Mouse (Mus musculus): ENCODE measurements around the gene Bcar1.

Bcar1 gene

DNA sequence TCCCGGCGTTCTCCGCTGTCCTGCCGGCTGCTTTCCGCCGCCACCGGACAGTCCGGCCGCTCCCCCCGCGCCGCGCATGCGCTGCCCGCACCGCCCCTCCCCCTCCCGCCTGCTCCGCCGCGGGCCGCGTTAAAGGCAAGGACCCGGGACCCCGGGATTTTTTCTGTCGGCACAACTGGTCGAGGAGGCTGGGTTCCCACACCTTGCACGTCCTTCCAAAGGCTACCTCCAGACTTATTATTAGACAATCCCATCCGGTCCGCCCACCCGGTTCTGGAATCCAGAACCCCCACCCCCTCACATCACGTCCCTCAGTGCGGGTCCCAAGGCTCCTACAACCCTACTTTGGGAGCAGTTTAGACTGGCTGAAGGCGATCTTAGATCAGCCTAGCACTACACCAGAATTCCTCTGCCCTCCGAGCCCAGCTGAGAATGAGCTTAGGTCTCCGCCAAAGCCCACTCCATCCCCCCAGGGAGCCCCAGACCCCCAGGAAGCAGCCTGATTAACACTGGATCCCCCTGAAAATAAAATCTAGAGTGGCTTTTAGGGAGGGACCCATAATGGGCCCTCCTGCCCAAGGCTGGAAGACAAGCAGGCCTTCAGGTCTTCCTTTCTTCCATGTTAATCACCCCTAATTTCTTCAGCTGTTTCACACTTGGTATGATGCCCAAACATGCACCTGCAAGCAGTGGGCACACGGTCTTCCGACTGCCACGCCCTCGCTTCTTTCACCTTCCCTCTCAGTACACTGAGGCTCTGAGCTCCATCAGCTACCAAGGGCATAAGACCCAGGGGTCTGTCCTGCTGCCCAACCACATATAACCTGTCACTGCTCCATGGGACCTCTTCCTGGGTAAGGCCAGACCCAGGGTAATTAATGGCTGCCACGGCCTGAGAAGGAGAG, at the start of gene Bcar1:
Bcar1 (minus strand) TSS at position 18 of the 905 bp plus-strand sequence.
- peak; percentile 92 to 94 for DNase-seq

DNA sequence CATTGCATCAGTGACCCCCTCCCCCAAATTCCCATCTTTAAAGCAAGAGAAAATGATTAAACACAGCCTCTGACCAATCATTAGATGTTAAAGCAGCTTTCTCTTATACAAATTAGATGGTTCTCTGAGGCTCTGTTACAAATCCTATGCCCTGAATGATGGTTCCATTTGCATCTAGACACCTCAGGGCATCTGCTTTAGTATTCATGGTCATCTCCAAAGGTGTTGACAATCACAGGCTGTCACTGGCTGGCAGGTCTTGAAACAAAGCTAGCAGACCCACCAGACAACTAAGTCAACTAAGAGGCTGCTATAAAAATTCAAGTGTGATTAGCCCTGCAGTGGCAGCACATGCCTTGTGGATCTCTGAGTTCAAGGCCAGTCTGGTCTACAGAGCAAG, 46.0 kb upstream of the Bcar1 start:
- no peak for DNase-seq

DNA sequence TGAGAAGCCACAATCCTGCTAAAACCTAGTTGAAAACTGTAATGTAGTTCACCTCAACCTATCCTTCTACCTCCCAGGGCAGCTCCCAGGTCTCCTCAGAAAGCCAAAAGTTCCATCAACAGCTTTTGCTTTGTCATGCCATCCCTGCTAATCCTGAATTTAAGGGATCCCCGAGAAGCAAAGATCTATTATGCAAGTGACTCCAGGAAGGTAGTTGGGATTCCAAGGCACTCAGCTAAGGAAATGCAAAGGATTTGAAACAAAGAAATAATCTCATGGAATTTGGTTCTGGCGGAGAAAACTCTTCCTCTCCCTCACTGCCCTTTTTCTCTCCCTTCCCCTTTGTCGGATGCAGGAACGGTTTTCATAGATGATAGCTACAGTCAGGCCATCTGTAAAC, 45.6 kb upstream of the Bcar1 start:
- no peak for DNase-seq

DNA sequence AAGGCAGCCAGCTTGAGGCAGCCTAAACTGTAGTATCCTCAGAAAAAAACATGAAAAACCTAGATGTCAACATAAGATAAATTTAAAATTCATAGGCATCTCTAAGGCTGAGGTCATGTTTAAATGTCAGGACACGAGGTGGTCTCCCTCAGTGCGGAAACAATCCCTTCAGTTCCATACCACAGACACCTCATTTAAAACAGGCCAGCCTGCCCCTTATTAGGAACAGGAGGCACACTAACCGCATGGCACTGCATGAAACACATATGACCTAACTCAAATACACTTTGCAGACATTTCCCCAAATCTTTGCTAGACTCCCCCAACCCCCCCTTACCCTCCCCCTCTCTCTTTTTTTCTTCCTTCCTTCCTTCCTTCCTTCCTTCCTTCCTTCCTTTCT, 44.9 kb upstream of the Bcar1 start:
- no peak for DNase-seq

DNA sequence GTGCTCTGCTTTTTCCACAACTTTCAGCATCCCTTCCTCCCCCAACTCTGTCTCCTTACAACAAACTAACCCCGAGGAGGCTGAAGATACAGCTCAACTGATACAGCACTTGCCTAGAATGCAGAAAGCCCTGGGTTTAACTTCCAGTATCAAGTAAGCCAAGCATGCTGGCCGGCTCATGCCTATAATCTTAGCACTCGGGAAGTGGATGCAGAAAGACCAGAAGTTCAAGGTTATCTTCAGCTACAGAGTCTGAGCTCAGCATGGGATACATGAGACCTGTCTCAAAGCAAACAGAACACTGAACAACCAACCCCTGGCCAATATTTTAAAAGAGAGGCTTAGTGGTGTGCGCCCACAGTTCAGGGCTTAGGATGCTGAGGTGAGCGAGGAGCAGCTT, 44.5 kb upstream of the Bcar1 start:
- no peak for DNase-seq

DNA sequence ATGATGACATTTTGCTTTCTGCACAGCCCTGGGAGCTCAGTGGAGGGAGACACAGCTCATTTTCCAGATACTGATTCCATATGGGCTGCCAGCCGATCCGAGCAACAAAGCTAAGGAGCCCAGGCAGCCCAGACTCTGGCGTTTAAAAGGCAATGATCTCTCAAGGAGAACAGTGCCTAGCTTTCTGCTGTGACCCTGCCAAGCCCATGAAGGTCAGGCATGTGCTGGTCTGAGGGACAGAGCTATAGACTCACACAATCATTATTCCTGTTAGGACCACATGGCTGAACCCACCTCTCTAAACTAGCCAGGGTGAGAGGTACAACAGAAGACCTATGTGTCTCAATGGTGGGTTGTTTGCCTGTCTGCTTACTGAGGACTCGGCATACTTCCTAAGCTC, 44.1 kb upstream of the Bcar1 start:
- DNase-seq: peak in 1 of 2 experiments; percentile 16

DNA sequence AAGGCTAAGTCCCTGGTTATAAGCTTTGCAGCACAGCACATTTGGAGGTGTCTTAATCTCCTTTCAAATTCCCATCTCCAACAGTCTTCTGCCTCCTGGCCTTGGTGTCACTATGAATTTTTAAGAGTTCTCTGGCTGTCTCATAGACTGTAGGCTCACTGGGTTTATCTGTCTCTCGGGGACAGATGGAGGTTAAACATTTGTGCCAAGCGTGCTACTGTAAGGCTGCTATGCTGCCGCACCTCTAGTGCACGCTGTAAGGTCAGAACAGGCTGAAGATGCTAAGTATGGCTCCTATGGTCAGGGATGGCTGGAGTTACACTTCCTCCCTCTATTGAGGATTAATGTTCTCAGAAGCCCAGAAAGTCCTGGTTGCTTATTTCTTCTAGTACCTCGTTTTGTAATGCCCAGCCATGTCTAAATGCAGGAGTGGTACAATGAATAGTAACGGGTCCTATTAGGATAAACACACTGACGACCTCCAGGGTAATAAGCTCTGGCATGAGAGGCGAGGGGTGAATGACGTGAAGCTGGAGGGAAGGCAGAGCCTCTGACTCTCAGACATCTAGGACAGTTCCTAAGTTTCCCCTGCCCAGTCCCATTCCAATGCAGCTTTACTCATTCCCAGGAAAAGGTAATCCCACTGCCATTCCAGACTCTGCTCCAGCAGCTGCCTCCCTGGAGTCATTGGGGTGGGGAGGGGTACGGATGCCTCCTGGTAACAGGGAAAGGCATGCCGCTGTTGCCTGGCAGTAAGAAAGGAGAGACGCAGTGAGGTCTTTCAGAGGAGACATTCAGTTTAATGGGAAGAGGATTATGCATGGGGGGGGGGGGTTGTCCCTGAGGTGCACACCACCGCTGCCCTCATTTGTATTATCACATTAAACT, 43.3 kb upstream of the Bcar1 start:
- DNase-seq: no peak

DNA sequence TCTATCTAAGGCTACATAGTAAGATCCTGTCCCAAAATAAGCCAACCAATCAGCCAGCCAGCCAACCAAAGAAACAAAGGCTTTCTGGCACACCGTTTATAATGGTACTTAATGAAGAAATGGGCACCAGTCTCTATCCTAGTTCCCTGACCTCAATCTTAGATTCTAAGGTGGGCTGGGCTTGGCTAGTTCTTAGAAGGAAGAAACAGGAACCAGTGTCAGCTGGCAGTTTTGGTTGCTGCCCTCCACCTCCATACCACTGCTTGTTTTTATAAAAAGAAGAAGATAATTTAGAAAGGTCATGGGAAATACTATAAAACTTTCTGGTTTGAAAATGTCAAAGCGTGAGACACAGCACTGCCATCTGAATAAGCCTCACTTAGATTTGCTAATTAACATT, 42.5 kb upstream of the Bcar1 start:
- DNase-seq: no peak

DNA sequence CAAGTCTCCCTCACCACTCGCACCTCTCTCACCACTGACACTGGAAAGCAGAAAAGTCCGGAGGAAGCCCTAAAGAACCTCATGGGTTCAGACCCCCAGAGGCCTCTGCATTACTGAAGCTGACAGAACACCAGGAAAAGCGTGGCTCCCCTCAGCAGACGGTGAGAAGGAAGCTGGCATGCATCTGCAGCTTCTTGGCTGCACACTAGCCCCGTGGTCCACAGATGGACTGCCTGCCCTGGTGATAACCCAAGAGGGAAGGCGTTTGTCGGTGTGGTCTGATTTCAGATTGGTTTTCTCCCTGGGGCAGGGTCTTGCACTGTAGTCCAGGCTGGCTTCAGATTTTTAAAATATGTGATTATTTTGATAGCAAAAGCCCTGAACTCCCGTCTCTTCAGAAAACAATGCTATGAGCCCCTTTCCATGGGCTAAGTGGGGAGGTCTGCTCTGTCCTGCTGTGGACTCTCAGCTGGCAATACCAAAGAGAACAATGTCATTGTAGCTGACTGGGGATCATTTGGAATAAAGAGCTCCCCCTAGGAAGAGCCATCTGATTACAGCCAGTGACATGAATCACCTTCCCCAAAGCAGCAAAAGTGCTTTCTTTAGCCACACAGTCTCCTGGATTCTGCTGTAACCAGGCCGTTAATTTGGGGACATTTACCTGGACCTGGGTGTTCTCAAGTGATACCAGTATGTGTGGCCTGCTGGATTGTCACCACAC, 39.2 kb upstream of the Bcar1 start:
- DNase-seq: no peak

DNA sequence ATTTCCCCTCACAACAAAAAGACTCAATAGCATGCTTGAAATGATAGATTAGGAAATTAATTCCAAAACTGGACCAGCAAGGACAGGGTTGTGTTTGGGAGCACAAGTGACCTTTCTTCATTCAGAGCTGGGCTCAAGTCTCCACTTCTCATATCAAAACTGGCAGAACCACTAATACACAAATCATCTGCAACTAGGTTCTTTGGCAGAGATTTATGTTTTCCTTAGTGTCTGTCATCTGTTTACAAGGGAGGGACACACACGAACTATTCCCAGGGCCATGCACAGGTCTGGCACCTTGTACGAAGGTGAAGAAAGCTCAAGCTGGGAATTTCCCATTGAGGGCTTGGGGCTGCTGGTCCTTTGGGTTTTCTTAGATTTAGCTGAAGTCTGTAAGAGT, 38.6 kb upstream of the Bcar1 start:
- no peak for DNase-seq

DNA sequence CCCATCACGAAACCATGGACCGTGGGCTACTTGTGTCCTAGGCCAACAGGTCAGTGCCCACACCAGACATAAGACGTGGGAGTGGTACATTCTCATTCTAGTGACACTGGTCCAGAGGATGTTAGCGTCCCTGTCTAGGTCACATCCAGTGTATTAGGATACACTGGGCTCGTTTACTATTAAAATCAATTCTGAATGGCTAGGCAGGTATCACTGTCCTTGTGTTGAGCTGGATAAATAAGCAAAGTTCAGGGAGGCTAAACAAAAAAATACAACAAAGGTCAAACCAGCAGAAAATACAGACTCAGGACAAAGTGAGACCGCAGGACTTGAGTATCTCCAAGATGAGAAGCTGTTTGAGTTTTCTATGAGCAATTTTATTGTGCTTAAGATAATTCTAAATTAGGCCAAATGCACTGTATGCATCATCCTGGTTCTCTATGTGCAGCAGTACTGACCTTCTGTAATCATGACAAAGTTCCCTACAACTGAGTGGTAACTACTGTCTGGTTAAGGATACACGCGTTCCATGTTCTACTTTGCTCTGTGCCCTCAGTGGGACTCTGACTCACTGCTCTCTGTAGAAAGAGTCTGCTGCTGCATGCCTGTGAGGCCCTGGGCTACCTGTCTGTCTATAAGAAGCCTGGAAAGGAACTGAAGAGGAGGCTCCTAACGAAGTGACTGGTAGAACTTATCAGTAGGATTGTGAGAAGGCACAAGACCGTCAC, 37.3 kb upstream of the Bcar1 start:
- DNase-seq: no peak

DNA sequence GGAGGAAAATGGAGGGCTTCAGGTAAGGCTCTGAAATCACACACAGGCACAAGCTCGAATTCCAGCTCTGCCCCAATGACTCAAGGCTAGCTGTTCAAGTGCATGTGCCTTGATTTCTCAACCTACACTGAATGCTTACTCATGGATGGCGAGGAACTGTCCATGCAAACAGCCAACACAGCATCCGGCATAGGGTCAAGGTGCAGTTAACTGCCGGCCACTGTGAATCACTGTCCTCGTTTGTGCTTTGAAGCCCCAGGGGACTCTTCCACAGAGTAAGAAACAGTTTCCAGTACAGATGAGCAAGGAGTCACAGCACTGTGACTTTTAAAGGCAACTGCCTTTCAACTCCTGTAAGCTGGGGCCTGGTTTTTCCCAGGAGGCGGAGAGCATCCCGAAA, 36.1 kb upstream of the Bcar1 start:
- peak in 1 of 2 experiments; percentile 50 for DNase-seq

DNA sequence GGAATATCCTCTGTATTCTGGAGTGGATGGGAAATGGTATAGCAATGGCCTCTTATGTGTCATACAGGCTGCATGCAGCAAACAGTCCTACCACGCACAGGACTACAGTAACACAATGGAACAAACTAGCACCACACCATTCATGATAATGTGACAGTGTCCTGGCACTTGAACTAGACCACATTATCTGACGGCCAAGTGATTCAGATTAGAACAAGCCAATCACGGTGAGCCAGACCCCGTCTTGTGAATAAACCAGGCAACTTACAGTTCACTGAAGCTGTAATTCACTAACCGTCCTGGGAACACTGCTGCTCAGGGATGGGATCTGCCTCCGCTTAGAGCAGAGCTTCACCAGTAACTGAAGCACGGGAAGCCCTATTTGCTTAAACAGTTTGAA, 35.2 kb upstream of the Bcar1 start:
- no peak for DNase-seq

DNA sequence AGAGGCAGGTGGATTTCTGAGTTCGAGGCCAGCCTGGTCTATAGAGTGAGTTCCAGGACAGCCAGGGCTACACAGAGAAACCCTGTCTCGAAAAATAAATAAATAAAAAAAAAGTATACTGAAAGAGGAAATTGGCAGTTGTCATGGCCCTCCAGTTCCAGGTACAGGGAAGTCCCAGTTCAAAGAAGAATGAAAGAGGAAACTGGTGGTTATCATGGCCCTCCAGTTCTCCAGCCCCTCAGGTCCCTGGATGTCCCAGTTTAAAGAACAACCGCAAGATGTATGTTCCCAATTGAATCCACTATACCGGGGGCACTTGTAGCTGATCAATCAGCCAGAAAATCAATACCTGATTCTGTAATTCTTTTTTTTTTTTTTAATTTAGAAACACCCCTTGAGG, 32.9 kb upstream of the Bcar1 start:
- DNase-seq: no peak

DNA sequence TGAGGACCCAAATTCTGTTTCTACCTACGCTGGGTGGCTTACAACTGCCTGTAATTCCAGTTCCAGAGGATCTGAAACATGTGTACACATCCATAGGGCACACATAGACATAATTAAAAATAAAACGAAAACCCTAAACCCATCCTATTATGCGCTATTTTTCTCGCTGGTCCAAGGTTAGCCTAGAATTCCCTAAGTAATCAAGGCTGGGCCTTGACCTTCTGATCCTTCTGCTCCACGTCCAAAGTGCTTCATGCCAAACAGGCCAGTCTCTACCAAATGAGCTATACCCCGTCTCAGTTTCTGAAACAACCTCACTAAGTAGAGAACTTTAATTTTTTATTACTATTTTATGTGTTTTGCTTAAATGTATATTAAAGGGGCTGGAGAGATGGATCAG, 32.2 kb upstream of the Bcar1 start:
- DNase-seq: no peak

DNA sequence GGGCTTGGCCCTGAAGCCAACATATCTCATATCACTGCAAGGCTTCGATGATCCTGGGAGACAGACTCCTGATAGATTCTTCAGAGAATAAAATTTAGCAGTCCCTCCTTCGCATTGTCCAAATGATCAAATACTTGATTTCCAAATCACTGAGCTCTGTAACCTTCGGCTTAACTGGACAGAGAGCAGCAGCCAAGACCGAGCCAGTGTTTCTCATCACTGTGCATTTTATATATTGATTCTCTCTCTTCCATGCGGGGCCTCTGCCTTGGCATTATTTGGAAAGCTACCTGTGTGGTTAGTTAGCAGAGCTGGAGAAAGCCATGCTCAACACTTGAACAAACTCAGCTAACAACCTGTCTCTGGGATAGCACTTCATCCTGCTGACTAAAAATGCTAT, 29.9 kb upstream of the Bcar1 start:
- no peak for DNase-seq

DNA sequence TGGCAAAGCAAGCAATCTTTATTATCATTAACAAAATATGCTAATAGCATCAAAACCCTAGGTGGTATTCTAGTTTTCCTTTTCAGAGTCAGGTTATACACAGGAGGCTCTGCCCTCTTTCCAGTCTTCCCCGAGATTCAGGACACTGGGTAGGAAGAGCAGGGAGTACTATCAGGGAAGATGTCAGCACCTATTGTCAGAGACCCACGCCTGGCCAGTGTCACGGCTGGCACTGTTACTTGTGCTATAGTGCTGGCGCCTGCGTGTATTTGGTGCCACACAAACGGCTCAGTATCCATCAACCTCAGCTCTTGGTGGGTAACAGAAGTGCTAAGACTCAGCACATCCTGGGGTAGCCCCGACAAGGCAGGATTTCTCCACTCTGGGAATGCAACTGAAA, 29.4 kb upstream of the Bcar1 start:
- DNase-seq: no peak

DNA sequence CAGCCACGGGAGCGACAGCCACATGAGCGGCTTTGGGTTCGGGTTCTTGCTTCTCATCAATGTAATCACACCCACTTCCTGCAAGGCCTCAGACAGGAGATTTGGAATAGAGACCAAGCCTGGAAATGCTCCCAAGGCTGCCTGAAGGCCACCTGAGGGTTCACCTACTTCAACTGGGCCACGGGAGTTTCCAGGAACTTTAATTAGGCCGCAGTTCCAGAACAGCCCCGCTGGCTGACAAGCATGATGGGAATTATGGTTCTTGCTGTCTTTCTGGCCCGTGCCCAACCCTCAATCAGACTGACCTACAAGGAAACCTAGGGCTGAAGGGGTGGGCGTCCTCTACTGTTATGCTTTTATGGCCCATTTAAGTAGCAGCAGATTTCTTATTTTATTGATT, 28.5 kb upstream of the Bcar1 start:
- DNase-seq: no peak

DNA sequence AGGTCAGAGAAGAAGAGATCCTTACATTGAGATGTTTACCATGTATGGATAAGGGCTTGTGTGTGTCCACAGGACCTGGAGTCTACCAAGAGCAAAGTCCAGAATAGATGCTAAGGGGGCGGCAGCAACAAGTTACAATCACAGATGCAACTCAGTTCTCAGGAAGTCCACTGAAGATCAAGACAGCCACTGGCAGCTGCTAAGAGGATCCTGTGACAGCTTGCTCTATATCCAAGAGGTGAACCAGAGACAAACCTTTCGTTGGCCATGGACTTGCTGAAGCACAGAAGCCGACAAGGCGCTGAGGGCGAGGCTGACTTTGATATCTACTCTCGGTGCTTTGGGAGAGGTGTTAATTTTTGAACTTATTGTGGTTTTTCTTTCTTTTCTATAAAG, 28.0 kb upstream of the Bcar1 start:
- no peak for DNase-seq

DNA sequence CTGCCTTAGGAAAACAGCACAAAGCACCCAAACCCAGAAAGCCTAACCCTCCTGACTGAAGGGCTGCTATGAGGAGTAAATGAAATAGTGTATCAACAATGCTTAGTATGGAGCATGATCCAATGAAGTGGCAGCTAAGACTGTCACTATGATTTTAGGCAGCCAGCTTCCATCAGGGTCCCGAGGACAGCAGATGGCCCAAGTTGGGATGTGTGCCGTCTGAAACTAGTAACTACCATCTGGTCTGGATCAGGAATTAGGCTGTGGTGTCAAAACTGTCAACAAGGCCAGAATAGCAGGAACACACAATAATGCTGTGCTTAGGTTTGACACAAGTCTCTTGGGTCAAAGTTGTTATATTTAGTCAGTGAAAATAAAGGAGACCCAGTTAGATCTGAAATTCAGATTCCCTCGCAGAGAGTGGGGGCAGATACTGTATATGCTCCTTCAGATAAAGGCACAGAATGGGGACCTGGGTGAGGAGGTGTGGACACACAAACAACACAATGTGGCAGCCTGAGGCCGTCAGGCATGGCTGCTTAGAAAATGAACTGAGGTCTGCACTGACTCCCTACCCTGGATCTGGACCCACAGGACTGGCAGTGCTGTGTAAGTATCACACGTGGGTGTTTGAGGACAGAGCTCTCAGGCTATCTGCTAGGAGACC, 27.5 kb upstream of the Bcar1 start:
- DNase-seq: no peak

DNA sequence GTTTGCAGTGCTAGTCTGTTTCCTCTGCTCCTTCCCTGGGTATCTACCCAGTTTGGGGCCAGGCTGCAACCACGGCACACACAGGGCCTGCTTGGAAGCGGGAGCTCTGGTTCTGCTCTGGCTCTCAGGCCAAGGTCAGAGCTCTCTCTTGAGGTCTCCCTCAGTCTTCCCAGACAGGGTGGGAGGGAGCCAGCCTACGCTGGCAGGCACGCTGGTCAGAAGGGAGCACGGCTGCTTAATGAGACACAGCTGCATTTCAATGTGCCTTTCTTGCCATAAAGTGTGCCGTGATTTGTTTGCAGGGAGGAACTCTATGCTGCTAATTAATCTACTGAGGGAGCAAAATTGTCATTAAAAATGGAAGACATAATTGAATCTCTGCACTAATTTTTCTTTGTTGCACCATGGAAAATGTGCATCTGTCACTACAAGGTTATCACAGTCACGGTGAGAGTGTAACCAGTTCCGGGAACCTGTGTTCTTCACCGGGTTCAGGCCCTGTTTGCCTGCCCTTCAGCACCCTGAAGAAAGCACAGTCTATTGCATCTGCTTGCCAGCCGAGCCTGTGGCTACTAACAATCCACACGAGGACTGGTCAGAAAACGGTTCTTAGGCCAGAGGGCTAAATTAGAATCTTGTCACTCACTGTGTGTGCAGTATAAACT, 26.3 kb upstream of the Bcar1 start:
- DNase-seq: peak; percentile 52 to 67

Data from kidney, postnatal 4 days (tissue).